Mouse (Mus musculus) layer of hippocampus, adult 11-12 months (tissue): Measurements from ENCODE around the gene Rnf183.

ENCODE experiments used
- DNase-seq: peaks from one replicate; pipeline ENCODE4 v3.0.0; 2022; ENCODE audit warnings: low spot score

The Rnf183 gene

GRCm38 (mm10) chr4:62430678-62431077, 4.4 kb downstream of the Rnf183 start:
- no peak for DNase-seq

GRCm38 (mm10) chr4:62429616-62430015, 5.4 kb downstream of the Rnf183 start:
- no peak for DNase-seq

GRCm38 (mm10) chr4:62427978-62428758, 6.9 kb downstream of the Rnf183 start:
- no peak for DNase-seq

- no peak for DNase-seq
These were observed 9.2 kb downstream of the Rnf183 start for GRCm38 (mm10) chr4:62425891-62426290.

- no peak for DNase-seq
These were observed 16.0 kb downstream of the Rnf183 start for GRCm38 (mm10) chr4:62419091-62419490.

GRCm38 (mm10) chr4:62418448-62418847, 16.6 kb downstream of the Rnf183 start:
- DNase-seq = peak; percentile 23

GRCm38 (mm10) chr4:62411606-62412005, 23.4 kb downstream of the Rnf183 start:
- DNase-seq = no peak

- DNase-seq = no peak
These were observed 24.7 kb downstream of the Rnf183 start for GRCm38 (mm10) chr4:62410325-62410724.

- no peak for DNase-seq
These were observed 25.4 kb downstream of the Rnf183 start for GRCm38 (mm10) chr4:62409615-62410014.

- DNase-seq = peak; percentile 99
These were observed 26.3 kb downstream of the Rnf183 start, which contains the start of the genes Cdc26 and Prpf4 for GRCm38 (mm10) chr4:62408601-62409282. TSS of gene Cdc26 (minus strand) at chr4:62408642. TSS of gene Prpf4 (plus strand) at chr4:62408797.

GRCm38 (mm10) chr4:62407730-62408582, 27.1 kb downstream of the Rnf183 start:
- DNase-seq = peak; percentile 60

GRCm38 (mm10) chr4:62406133-62406532, 28.9 kb downstream of the Rnf183 start:
- DNase-seq = no peak

GRCm38 (mm10) chr4:62398956-62399355, 36.1 kb downstream of the Rnf183 start:
- peak; percentile 24 for DNase-seq

- DNase-seq = peak; percentile 45
These were observed 37.3 kb downstream of the Rnf183 start for GRCm38 (mm10) chr4:62397616-62398365.

- DNase-seq = no peak
These were observed 39.2 kb downstream of the Rnf183 start for GRCm38 (mm10) chr4:62395806-62396205.

GRCm38 (mm10) chr4:62393459-62393858, 41.6 kb downstream of the Rnf183 start:
- DNase-seq = no peak

GRCm38 (mm10) chr4:62391892-62392291, 43.2 kb downstream of the Rnf183 start:
- DNase-seq = no peak

GRCm38 (mm10) chr4:62389592-62390512, 45.2 kb downstream of the Rnf183 start:
- DNase-seq = no peak

GRCm38 (mm10) chr4:62385439-62385838, 49.6 kb downstream of the Rnf183 start:
- DNase-seq = no peak

- no peak for DNase-seq
These were observed 50.9 kb downstream of the Rnf183 start for GRCm38 (mm10) chr4:62384159-62384558.
